ENCODE assay signal across 9 mouse cellular contexts in genomic region chr14:30880811-30881717, GRCm38 (mm10). TPM values are rescaled to one million over a fixed set of nuclear protein-coding genes. Genes with fewer than 3 reads are reported as not detected.
A peak's percentile ranks its signal among the peaks of the same experiment; 100 is the strongest.
DNase-seq lines count a peak whose midpoint lies in the region; ATAC-seq and TF ChIP-seq lines count a peak whose summit lies in the region.
"Had no signal": no experiment of that assay in that cellular context is flagged by ENCODE, and none has a peak within 500 bp of the region (broad histone marks: within the 10 kb centered on the region; RNA-seq: fewer than 3 reads in every experiment).

No protein-coding gene starts in this region.

- no peak overlapping the region for H3K4me3 ChIP-seq in midbrain, embryonic 11.5 days (ENCODE audit: low read depth, low read length)
- H3K4me3 ChIP-seq in midbrain, embryonic 10.5 days: no peak overlapping the region
- H3K4me3 ChIP-seq: lung, embryonic 15.5 days had no signal

- no peak overlapping the region for H3K27ac ChIP-seq in midbrain, embryonic 11.5 days (ENCODE audit: low read depth, low read length)
- no peak overlapping the region for H3K27ac ChIP-seq in midbrain, embryonic 10.5 days (replicated peaks)
- H3K27ac ChIP-seq: lung, embryonic 15.5 days had no signal

- H3K4me2 ChIP-seq in midbrain, embryonic 11.5 days: no peak overlapping the region
- H3K4me2 ChIP-seq: lung, embryonic 15.5 days had no signal

- no peak for ATAC-seq in cerebellum, adult (ENCODE audit: insufficient number of reproducible peaks, low FRiP score, low TSS enrichment)
- ATAC-seq in midbrain, embryonic 11.5 days (ENCODE audit: low FRiP score): no peak

- TF ChIP-seq POLR2A in brain, embryonic 14.5 days (IDR thresholded peaks at IDR 0.05; ENCODE audit: borderline replicate concordance, extremely low read depth, insufficient read depth, insufficient read length, poor library complexity, severe bottlenecking): no peak

- H3K9ac ChIP-seq in midbrain, embryonic 11.5 days (ENCODE audit: low read length): no peak overlapping the region
- H3K9ac ChIP-seq: lung, embryonic 15.5 days had no signal

- DNase-seq in cerebellum, adult 11 months: peak; percentile 61
- peak; percentile 86 for DNase-seq in midbrain, embryonic 11.5 days (ENCODE audit: low spot score, missing footprints)
- DNase-seq in midbrain, embryonic 10.5 days (ENCODE audit: low spot score): no peak
- peak; percentile 17 for DNase-seq in brain, embryonic 14.5 days (ENCODE audit: low read depth)
- peak; percentile 64 for DNase-seq in gastrocnemius, postnatal 14 days
- peak; percentile 70 to 76 for DNase-seq in lung, adult 18-20 months
- DNase-seq in thymus, postnatal 25 days: peak; percentile 32

- H3K27me3 ChIP-seq in midbrain, embryonic 11.5 days (ENCODE audit: control insufficient read depth, insufficient read depth, low read length): no peaks in the 10 kb centered on the region
- no peaks in the 10 kb centered on the region for H3K27me3 ChIP-seq in midbrain, embryonic 10.5 days (ENCODE audit: low read depth, poor library complexity, severe bottlenecking)
- H3K27me3 ChIP-seq: lung, embryonic 15.5 days had no signal

- peak; percentile 44; the same call in 1 of the 2 replicates for TF ChIP-seq CTCF in brain, embryonic 14.5 days (IDR thresholded peaks at IDR 0.05; ENCODE audit: borderline replicate concordance, extremely low read depth, insufficient read depth, insufficient read length)

- H3K36me3 ChIP-seq in midbrain, embryonic 11.5 days (ENCODE audit: control insufficient read depth, insufficient read depth, low read length): no peaks in the 10 kb centered on the region
- H3K36me3 ChIP-seq in midbrain, embryonic 10.5 days: peaks cover 5% of the 10 kb centered on the region
- H3K36me3 ChIP-seq: lung, embryonic 15.5 days had no signal

- no peaks in the 10 kb centered on the region for H3K9me3 ChIP-seq in midbrain, embryonic 11.5 days (ENCODE audit: control insufficient read depth, low read length)
- no peaks in the 10 kb centered on the region for H3K9me3 ChIP-seq in midbrain, embryonic 10.5 days (replicated peaks)
- H3K9me3 ChIP-seq: lung, embryonic 15.5 days had no signal

- WGBS in midbrain, embryonic 11.5 days: 87% methylated on average over 17 of the region's 17 CpGs
- 86% methylated on average over 17 of the region's 17 CpGs for WGBS in midbrain, embryonic 10.5 days

- no peaks in the 10 kb centered on the region for H3K4me1 ChIP-seq in midbrain, embryonic 11.5 days (ENCODE audit: control insufficient read depth, insufficient read depth, low read length)
- peaks cover 5% of the 10 kb centered on the region for H3K4me1 ChIP-seq in midbrain, embryonic 10.5 days

- intact Hi-C loops in gastrocnemius, postnatal 14 days (cut with DNase I; ENCODE audit: low total_unique reads): loop anchor here (10.0 kb wide), 1 partner anchor 64 kb away; the partner anchor contains the start of gene Itih1

RNA-seq across cellular contexts. Expression of gene Mustn1, which starts 2.1 kb away (rescaled TPM):
- polyA plus RNA-seq in midbrain, embryonic 11.5 days (2014; fragmentation: Nextera tagmentation; extraction: Ambion mirVana): 0.30 and 0.42 TPM in 2 replicates
- 0.19 and 0.46 TPM in 2 replicates for polyA plus RNA-seq in midbrain, embryonic 10.5 days (2016; fragmentation: Nextera tagmentation; extraction: Ambion mirVana)
- 0.60 and 0.78 TPM in 2 replicates for polyA plus RNA-seq in brain, embryonic 14.5 days (2012; rRNA removed)
- 10 to 100 TPM; 74.0 to 90.1 TPM for total RNA-seq in gastrocnemius, postnatal 14 days (2021)

RNA-seq across cellular contexts. Expression of gene Itih4, which starts 5.2 kb away (rescaled TPM):
- polyA plus RNA-seq in midbrain, embryonic 11.5 days (2014; fragmentation: Nextera tagmentation; extraction: Ambion mirVana): 0.15 TPM in 1 of 2 replicates, not detected in the other
- not detected in 2 replicates for polyA plus RNA-seq in midbrain, embryonic 10.5 days (2016; fragmentation: Nextera tagmentation; extraction: Ambion mirVana)
- 0.04 and 0.10 TPM in 2 replicates for polyA plus RNA-seq in brain, embryonic 14.5 days (2012; rRNA removed)
- total RNA-seq in gastrocnemius, postnatal 14 days (2021): not detected

RNA-seq across cellular contexts. Expression of gene Itih3, which starts 42.5 kb away (rescaled TPM):
- 0.48 and 0.57 TPM in 2 replicates for polyA plus RNA-seq in midbrain, embryonic 11.5 days (2014; fragmentation: Nextera tagmentation; extraction: Ambion mirVana)
- polyA plus RNA-seq in midbrain, embryonic 10.5 days (2016; fragmentation: Nextera tagmentation; extraction: Ambion mirVana): 0.53 and 0.59 TPM in 2 replicates
- polyA plus RNA-seq in brain, embryonic 14.5 days (2012; rRNA removed): 0.47 and 1.7 TPM in 2 replicates
- total RNA-seq in gastrocnemius, postnatal 14 days (2021): under 1 TPM; 0.13 to 0.18 TPM

RNA-seq across cellular contexts. Expression of gene Tmem110, which starts 55.7 kb away (rescaled TPM):
- 22.0 and 23.3 TPM in 2 replicates for polyA plus RNA-seq in midbrain, embryonic 11.5 days (2014; fragmentation: Nextera tagmentation; extraction: Ambion mirVana)
- 20.3 and 24.4 TPM in 2 replicates for polyA plus RNA-seq in midbrain, embryonic 10.5 days (2016; fragmentation: Nextera tagmentation; extraction: Ambion mirVana)
- polyA plus RNA-seq in brain, embryonic 14.5 days (2012; rRNA removed): 23.9 and 28.4 TPM in 2 replicates
- total RNA-seq in gastrocnemius, postnatal 14 days (2021): 1 to 10 TPM; 7.5 to 8.5 TPM
